Mouse (Mus musculus) heart, adult 2 months (tissue): Measurements from ENCODE around the gene Dvl2. TPM values are rescaled to one million over a fixed set of nuclear protein-coding genes. Genes with fewer than 3 reads are reported as not detected.

Experiments
- DNase-seq, 2 experiments: peaks; one replicate each; pipeline ENCODE4 v3.0.0; 2021
- H3K27ac ChIP-seq: fragments of 200-600 bp; 2 replicates; pipeline ENCODE4 v1.8.1; 2022
- H3K27me3 ChIP-seq: fragments of 200-500 bp; 2 replicates; pipeline ENCODE4 v1.6.1; 2012; ENCODE audit warnings: mild to moderate bottlenecking, low read length, inconsistent platforms, mixed read lengths; ENCODE audit not compliant: control insufficient read depth, insufficient read depth
- H3K36me3 ChIP-seq: fragments of 200-500 bp; 2 replicates; pipeline ENCODE4 v1.6.1; 2012; ENCODE audit warnings: low read length, inconsistent platforms; ENCODE audit not compliant: control insufficient read depth, insufficient read depth
- H3K4me1 ChIP-seq: fragments of 200-500 bp; 2 replicates; pipeline ENCODE4 v1.6.1; 2011; ENCODE audit warnings: low read length; ENCODE audit not compliant: control insufficient read depth, insufficient read depth
- H3K4me3 ChIP-seq: fragments of 200-600 bp; 2 replicates; pipeline ENCODE4 v1.8.1; 2022
- H3K79me2 ChIP-seq: fragments of 200-500 bp; replicated peaks from 2 replicates; pipeline ENCODE4 v1.6.1; 2012; ENCODE audit warnings: mild to moderate bottlenecking, inconsistent platforms, low read length, moderate library complexity, mixed read lengths; ENCODE audit not compliant: control insufficient read depth, insufficient read depth
- H3K9ac ChIP-seq: fragments of 200-500 bp; 2 replicates; pipeline ENCODE4 v1.6.1; 2012; ENCODE audit warnings: low read depth, mild to moderate bottlenecking, control low read depth, inconsistent platforms, low read length, mixed read lengths
- CTCF ChIP-seq: fragments of 200-600 bp; IDR thresholded peaks from 2 replicates; pipeline ENCODE4 v1.8.1; 2022; ENCODE audit warnings: antibody characterized with exemption, mild to moderate bottlenecking, moderate library complexity
- EP300 ChIP-seq: fragments of 200-500 bp; IDR thresholded peaks from 2 replicates; pipeline ENCODE4 v1.6.1; 2011; ENCODE audit warnings: low read depth, low read length, control low read depth; ENCODE audit not compliant: insufficient read depth
- POLR2A ChIP-seq: fragments of 200-500 bp; IDR thresholded peaks from 2 replicates; pipeline ENCODE4 v1.6.1; 2011; ENCODE audit warnings: mild to moderate bottlenecking, low read depth, low read length, control low read depth; ENCODE audit not compliant: insufficient read depth
- WGBS: fragments of 180-500 bp; shearing (Covaris S2); methylation state at CpG from one replicate; pipeline ENCODE4 v1.1.7; 2018; 5-methylcytosine and 5-hydroxymethylcytosine counted together
- intact Hi-C: fragments of 180-260 bp; cut with DNase I; formaldehyde crosslinking; loops from one replicate; pipeline ENCODE4 v1.15.1; 2025
- polyA plus RNA-seq: library from polyadenylated mRNA; depleted of rRNA; stranded (reverse); fragments of >200 nt; gene quantifications from 2 replicates; pipeline ENCODE4 v1.2.3, GENCODE M21; 2012
- total RNA-seq, 2 experiments: library from RNA; stranded (reverse); gene quantifications; 2 replicates each; pipeline ENCODE4 v1.2.3; 2021

The Dvl2 gene
- total and polyA plus RNA-seq, 3 experiments: 4.1 to 7.4 (median 4.9) TPM

GRCm38 (mm10) chr11:69966860-69967517 is 33.4 kb upstream of the Dvl2 start:
- intact Hi-C loops: no loop called here
- peak overlapping the region; percentile 51 for H3K9ac ChIP-seq
- peak overlapping the region; percentile 35 for H3K4me3 ChIP-seq
- WGBS: 38% methylated on average over 17 of the region's 17 CpGs
- no peak for TF ChIP-seq EP300
- TF ChIP-seq POLR2A: no peak; the same call in 1 of the 2 replicates
- TF ChIP-seq CTCF: no peak
- H3K4me1 ChIP-seq: peaks cover 2% of the 10 kb centered on the region; the same call in 1 of the 2 replicates
- H3K79me2 ChIP-seq: no peaks in the 10 kb centered on the region
- no peak overlapping the region for H3K27ac ChIP-seq
- H3K36me3 ChIP-seq: no peaks in the 10 kb centered on the region
- H3K27me3 ChIP-seq: peaks cover 11% of the 10 kb centered on the region
- DNase-seq: no peak

- 80% methylated on average over 4 of the region's 4 CpGs for WGBS
- TF ChIP-seq CTCF (no peak), POLR2A (no peak), EP300 (no peak)
- H3K79me2 ChIP-seq: no peaks in the 10 kb centered on the region
- H3K36me3 ChIP-seq: no peaks in the 10 kb centered on the region
- intact Hi-C loops: no loop called here
- no peak overlapping the region for H3K9ac ChIP-seq
- H3K4me3 ChIP-seq: no peak overlapping the region
- peaks cover 11% of the 10 kb centered on the region for H3K27me3 ChIP-seq
- no peak overlapping the region for H3K27ac ChIP-seq
- no peak for DNase-seq
- H3K4me1 ChIP-seq: peaks cover 2% of the 10 kb centered on the region; the same call in 1 of the 2 replicates
Measured at GRCm38 (mm10) chr11:69968793-69969192, 31.6 kb upstream of the Dvl2 start.

- H3K4me1 ChIP-seq: peaks cover 2% of the 10 kb centered on the region; the same call in 1 of the 2 replicates
- H3K79me2 ChIP-seq: no peaks in the 10 kb centered on the region
- DNase-seq: no peak
- peaks cover 7% of the 10 kb centered on the region for H3K27me3 ChIP-seq
- H3K4me3 ChIP-seq: no peak overlapping the region
- H3K36me3 ChIP-seq: no peaks in the 10 kb centered on the region
- intact Hi-C loops: no loop called here
- H3K9ac ChIP-seq: no peak overlapping the region
- 75% methylated on average over 6 of the region's 6 CpGs for WGBS
- no peak overlapping the region for H3K27ac ChIP-seq
- no peak for TF ChIP-seq CTCF
Measured at GRCm38 (mm10) chr11:69970222-69970621, 30.2 kb upstream of the Dvl2 start.

GRCm38 (mm10) chr11:69970775-69971174 is 29.6 kb upstream of the Dvl2 start:
- Histone ChIP-seq H3K27me3 (peaks cover 4% of the 10 kb centered on the region; the same call in 1 of the 2 replicates), H3K4me3 (no peak overlapping the region), H3K36me3 (no peaks in the 10 kb centered on the region), H3K79me2 (no peaks in the 10 kb centered on the region), H3K9ac (no peak overlapping the region), H3K4me1 (peaks cover 2% of the 10 kb centered on the region; the same call in 1 of the 2 replicates), H3K27ac (no peak overlapping the region)
- 79% methylated on average over 3 of the region's 3 CpGs for WGBS
- intact Hi-C loops: no loop called here
- TF ChIP-seq EP300 (no peak), CTCF (no peak), POLR2A (no peak)
- no peak for DNase-seq

GRCm38 (mm10) chr11:69974907-69975306 is 25.5 kb upstream of the Dvl2 start:
- peaks cover 3% of the 10 kb centered on the region for H3K36me3 ChIP-seq

GRCm38 (mm10) chr11:69976271-69976670 is 24.1 kb upstream of the Dvl2 start:
- Histone ChIP-seq H3K4me1 (no peaks in the 10 kb centered on the region; the same call in 1 of the 2 replicates), H3K79me2 (0 out of 2 replicates have a peak, but pooled peaks cover 1% of the 10 kb centered on the region), H3K4me3 (no peak overlapping the region), H3K9ac (no peak overlapping the region), H3K27ac (no peak overlapping the region), H3K27me3 (no peaks in the 10 kb centered on the region), H3K36me3 (peaks cover 3% of the 10 kb centered on the region)
- WGBS: 48% methylated on average over 4 of the region's 4 CpGs
- TF ChIP-seq POLR2A (no peak), EP300 (no peak), CTCF (no peak)
- no peak for DNase-seq
- intact Hi-C loops: no loop called here

More at GRCm38 (mm10) chr11:69974907-69975306, 25.5 kb upstream of the Dvl2 start:
- TF ChIP-seq CTCF: no peak
- TF ChIP-seq EP300: no peak
- TF ChIP-seq POLR2A: no peak
- Histone ChIP-seq H3K27ac (no peak overlapping the region), H3K27me3 (no peaks in the 10 kb centered on the region), H3K79me2 (no peaks in the 10 kb centered on the region), H3K4me3 (no peak overlapping the region), H3K9ac (no peak overlapping the region), H3K4me1 (no peaks in the 10 kb centered on the region; the same call in 1 of the 2 replicates)
- WGBS: 97% methylated on average over 2 of the region's 2 CpGs
- intact Hi-C loops: no loop called here
- no peak for DNase-seq
